Mouse (Mus musculus) intestine, postnatal 0 days (tissue): Measurements from ENCODE around the gene Col18a1. TPM values are rescaled to one million over a fixed set of nuclear protein-coding genes. Genes with fewer than 3 reads are reported as not detected.

ENCODE experiments used
- ATAC-seq: fragments of 200-750 bp; cut with Nextera tagmentation; 2 replicates; pipeline ENCODE4 v1.8.0; 2017; ENCODE audit warnings: mild to moderate bottlenecking, moderate TSS enrichment, moderate library complexity
- H3K27ac ChIP-seq: fragments of 300-500 bp; sonication (generic); 2 replicates; pipeline ENCODE4 v1.5.1; 2014; ENCODE audit warnings: mild to moderate bottlenecking, low read depth, low read length, moderate library complexity
- H3K27me3 ChIP-seq: fragments of 300-500 bp; sonication (generic); replicated peaks from 2 replicates; pipeline ENCODE4 v1.6.1; 2014; ENCODE audit warnings: low read length, mixed read lengths; ENCODE audit not compliant: control insufficient read depth, insufficient read depth
- H3K36me3 ChIP-seq: fragments of 300-500 bp; sonication (generic); 2 replicates; pipeline ENCODE4 v1.6.1; 2014; ENCODE audit warnings: mild to moderate bottlenecking, moderate library complexity; ENCODE audit not compliant: control insufficient read depth, insufficient read depth
- H3K4me1 ChIP-seq: fragments of 300-500 bp; sonication (generic); replicated peaks from 2 replicates; pipeline ENCODE4 v1.6.1; 2014; ENCODE audit warnings: antibody characterized with exemption, low read length, mixed read lengths; ENCODE audit not compliant: control insufficient read depth, insufficient read depth
- H3K4me2 ChIP-seq: fragments of 300-500 bp; sonication (generic); replicated peaks from 2 replicates; pipeline ENCODE4 v1.6.1; 2014; ENCODE audit warnings: low read depth, mild to moderate bottlenecking, moderate library complexity
- H3K4me3 ChIP-seq: fragments of 300-500 bp; sonication (generic); 2 replicates; pipeline ENCODE4 v1.5.1; 2014; ENCODE audit warnings: low read depth, low read length
- H3K9ac ChIP-seq: fragments of 300-500 bp; sonication (generic); 2 replicates; pipeline ENCODE4 v1.6.1; 2014; ENCODE audit warnings: mild to moderate bottlenecking, low read depth, low read length
- H3K9me3 ChIP-seq: fragments of 300-500 bp; sonication (generic); 2 replicates; pipeline ENCODE4 v1.6.1; 2016; ENCODE audit warnings: mixed run types; ENCODE audit not compliant: control insufficient read depth
- CTCF ChIP-seq: sonication (generic); IDR thresholded peaks from 2 replicates; pipeline ENCODE4 v1.5.1; 2016; ENCODE audit warnings: low read depth, mild to moderate bottlenecking, control low read depth, antibody characterized with exemption, moderate library complexity
- WGBS: fragments of 180-500 bp; shearing (Covaris S2); extraction: QIAGEN DNeasy Blood & Tissue Kit; methylation state at CpG from one replicate; pipeline ENCODE4 v1.1.7; 2014; 5-methylcytosine and 5-hydroxymethylcytosine counted together
- polyA plus RNA-seq: library from polyadenylated mRNA; unstranded; fragments of >200 nt; fragmentation: Nextera tagmentation; extraction: Ambion mirVana; gene quantifications from 2 replicates; pipeline ENCODE4 v1.2.1, GENCODE M21; 2015

Gene Col18a1
- polyA plus RNA-seq, 1 experiment from 2014 or later = 35.2 TPM

GRCm38 (mm10) chr10:77028782-77029296, 137.5 kb downstream of the Col18a1 start:
- Histone ChIP-seq H3K9me3 (no peaks in the 10 kb centered on the region), H3K4me1 (0 out of 2 replicates have a peak, but pooled peaks cover 7% of the 10 kb centered on the region), H3K36me3 (no peaks in the 10 kb centered on the region), H3K4me2 (peak overlapping the region; percentile 21), H3K4me3 (no peak overlapping the region), H3K27me3 (no peaks in the 10 kb centered on the region), H3K27ac (peak overlapping the region; percentile 96), H3K9ac (no peak overlapping the region)
- TF ChIP-seq CTCF = no peak
- WGBS = 77% methylated on average over 6 of the region's 6 CpGs
- ATAC-seq = no peak

DNA sequence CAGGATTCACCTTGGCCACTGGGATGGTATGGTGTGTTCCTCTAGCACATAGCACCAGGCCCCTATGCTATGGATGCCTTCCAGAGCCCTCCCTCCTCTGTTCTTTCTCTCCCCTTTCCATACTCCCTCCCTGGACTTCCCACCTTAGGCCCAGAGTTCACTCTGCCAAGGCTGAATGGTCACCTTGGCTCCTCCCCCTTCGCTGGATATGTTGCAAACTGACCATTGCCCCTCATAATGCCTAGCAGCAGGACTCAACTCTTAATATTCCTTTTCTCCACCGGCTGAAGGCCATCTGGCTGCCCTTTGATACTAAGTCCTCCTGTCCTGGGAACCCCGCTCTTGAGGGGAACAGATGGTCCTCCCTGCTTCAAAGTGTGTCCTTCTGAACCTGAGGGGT, 139.4 kb downstream of the Col18a1 start:
- H3K27ac ChIP-seq = peak overlapping the region; percentile 73
- no peak for TF ChIP-seq CTCF
- no peaks in the 10 kb centered on the region for H3K36me3 ChIP-seq
- H3K27me3 ChIP-seq = no peaks in the 10 kb centered on the region
- 0 out of 2 replicates have a peak, but pooled peaks cover 2% of the 10 kb centered on the region for H3K4me1 ChIP-seq
- H3K4me3 ChIP-seq = no peak overlapping the region
- 53% methylated on average over 3 of the region's 3 CpGs for WGBS
- peak overlapping the region; percentile 40 for H3K4me2 ChIP-seq
- no peak overlapping the region for H3K9ac ChIP-seq
- H3K9me3 ChIP-seq = no peaks in the 10 kb centered on the region
- ATAC-seq = no peak

DNA sequence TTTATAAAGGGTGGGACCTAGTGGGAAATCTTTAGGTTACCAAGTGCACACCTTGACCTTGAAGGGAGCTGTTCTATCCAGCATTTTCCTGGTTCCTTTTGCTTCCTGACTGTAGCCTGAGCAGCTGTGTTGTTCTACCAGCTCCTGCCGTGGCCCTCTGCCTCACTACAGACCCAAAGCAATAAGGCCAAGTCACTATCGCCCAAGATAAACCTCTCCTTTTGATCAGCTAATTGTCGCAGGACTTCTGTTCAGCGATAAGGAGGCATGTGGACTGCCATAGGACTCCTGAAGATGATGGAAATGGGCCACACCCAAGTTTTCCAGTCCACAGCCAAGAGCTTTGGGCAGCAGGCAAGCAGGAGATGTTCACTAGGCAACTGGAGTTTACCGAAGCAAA, 142.1 kb downstream of the Col18a1 start:
- Histone ChIP-seq H3K27ac (peak overlapping the region; percentile 85), H3K4me2 (no peak overlapping the region), H3K36me3 (no peaks in the 10 kb centered on the region), H3K27me3 (no peaks in the 10 kb centered on the region), H3K9ac (no peak overlapping the region), H3K4me1 (no peaks in the 10 kb centered on the region), H3K4me3 (no peak overlapping the region), H3K9me3 (no peaks in the 10 kb centered on the region)
- WGBS = 39% methylated on average over 5 of the region's 5 CpGs
- no peak for TF ChIP-seq CTCF
- peak; percentile 22 for ATAC-seq

DNA sequence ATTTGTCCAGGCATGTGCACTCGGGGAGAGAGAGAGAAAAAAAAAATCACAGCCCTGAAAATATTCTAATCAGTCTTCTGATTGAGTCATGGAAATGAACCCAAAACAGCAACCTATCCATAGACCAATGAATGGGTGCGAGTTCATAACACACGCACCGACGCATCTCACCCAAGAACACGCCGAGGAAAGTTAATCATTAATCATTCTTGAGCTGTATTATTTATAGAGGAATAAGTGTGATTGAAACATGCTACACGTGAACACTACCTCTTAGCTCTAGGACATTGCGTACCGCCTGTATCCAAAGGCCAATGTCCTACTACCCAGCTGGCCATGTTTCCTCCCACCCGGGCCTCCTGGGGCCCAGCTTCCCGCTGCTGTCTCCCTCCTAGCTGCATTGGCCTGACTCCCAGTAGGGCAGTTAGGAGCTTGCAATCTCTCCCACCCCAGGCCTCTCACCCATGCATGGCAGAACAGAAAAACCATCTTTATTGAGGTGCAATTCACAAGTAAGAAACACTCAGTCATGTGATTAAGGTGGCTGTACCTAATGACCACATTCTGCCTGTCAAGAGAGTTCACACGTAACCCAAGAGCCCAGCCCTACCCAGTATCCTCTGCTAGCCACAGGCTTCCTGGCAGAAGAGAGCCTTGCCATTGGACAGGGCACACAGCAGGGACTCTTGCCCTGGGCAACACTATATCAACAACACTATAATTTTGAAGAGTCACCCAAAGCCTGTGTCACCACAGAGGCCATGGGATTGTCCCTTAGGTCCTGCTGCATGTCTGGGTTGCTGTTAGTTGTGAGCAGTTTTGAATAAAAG, 143.8 kb downstream of the Col18a1 start:
- Histone ChIP-seq H3K36me3 (no peaks in the 10 kb centered on the region), H3K27ac (peak overlapping the region; percentile 88), H3K9me3 (no peaks in the 10 kb centered on the region), H3K9ac (no peak overlapping the region), H3K4me3 (no peak overlapping the region), H3K27me3 (no peaks in the 10 kb centered on the region), H3K4me1 (no peaks in the 10 kb centered on the region; the same call in 1 of the 2 replicates), H3K4me2 (no peak overlapping the region)
- WGBS = 42% methylated on average over 13 of the region's 13 CpGs
- peak; percentile 91 for ATAC-seq
- TF ChIP-seq CTCF = no peak

DNA sequence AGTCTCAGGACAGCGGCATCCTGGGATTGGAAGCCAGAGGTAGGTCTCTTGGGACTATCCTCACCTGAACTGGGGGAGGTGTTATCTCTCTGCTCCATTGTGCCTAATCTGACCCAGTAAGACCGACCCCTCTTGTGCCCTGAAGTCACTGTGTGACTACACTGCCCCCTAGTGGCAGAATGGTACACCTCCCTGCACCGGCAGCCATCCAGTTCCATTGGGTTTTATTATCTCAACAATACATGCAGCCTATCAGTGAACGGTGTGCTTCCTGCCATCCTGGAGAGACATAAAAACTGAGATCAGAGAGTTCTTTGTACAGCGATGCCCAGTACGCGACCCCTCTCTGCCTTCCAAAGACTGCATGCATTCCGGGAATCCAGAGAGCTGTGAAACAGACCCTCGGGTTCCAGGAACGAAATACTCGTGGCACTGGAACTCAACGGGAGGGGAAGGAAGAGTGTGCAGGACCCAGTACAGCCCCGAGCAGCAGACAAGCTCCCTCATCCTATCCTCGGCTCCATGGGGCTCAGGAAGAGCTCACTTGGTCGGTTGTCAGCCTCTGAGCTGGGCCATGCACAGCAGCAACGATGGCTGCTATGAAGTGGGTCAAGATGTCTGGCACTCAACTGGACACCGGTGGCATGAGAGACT, 144.8 kb downstream of the Col18a1 start:
- no peak for ATAC-seq
- H3K4me3 ChIP-seq = no peak overlapping the region
- H3K36me3 ChIP-seq = no peaks in the 10 kb centered on the region; the same call in 1 of the 2 replicates
- H3K4me2 ChIP-seq = peak overlapping the region; percentile 42
- H3K9ac ChIP-seq = no peak overlapping the region
- WGBS = 33% methylated on average over 17 of the region's 17 CpGs
- H3K9me3 ChIP-seq = no peaks in the 10 kb centered on the region
- H3K27ac ChIP-seq = peak overlapping the region; percentile 88
- H3K27me3 ChIP-seq = no peaks in the 10 kb centered on the region
- H3K4me1 ChIP-seq = no peaks in the 10 kb centered on the region; the same call in 1 of the 2 replicates
- peak; percentile 99 for TF ChIP-seq CTCF

DNA sequence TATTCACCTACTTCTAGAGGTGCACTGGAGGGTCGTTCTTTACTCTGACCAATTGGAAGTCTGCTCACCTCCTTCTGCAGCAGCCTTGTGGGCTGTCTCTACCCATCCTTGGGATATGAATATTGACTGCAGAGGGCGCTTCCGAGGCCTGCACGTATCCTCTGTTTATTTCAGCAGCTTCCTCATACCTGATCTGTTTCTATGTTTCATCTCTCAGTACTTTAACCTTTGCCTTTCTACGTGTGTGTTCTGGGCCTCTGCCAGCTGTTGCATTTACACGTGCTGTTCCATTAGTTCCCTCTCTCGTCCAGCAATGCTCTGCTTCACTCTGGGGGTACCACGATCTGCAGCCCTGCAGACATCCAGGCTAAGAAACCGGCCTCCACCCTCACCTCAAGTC, 148.7 kb downstream of the Col18a1 start:
- no peaks in the 10 kb centered on the region for H3K27me3 ChIP-seq
- no peak overlapping the region for H3K9ac ChIP-seq
- no peaks in the 10 kb centered on the region for H3K9me3 ChIP-seq
- H3K27ac ChIP-seq = peak overlapping the region; percentile 77
- H3K4me2 ChIP-seq = no peak overlapping the region
- ATAC-seq = peak; percentile 36
- H3K4me1 ChIP-seq = no peaks in the 10 kb centered on the region; the same call in 1 of the 2 replicates
- peak; percentile 74 for TF ChIP-seq CTCF
- WGBS = 23% methylated on average over 9 of the region's 9 CpGs
- no peak overlapping the region for H3K4me3 ChIP-seq
- peaks cover 4% of the 10 kb centered on the region; the same call in 1 of the 2 replicates for H3K36me3 ChIP-seq
